Mouse (Mus musculus) myocyte (in vitro differentiated cells): Measurements from ENCODE around the gene Mboat1.

Experiments
- CEBPB ChIP-seq: IDR thresholded peaks from 2 replicates; pipeline ENCODE4 v1.6.1; 2011; ENCODE audit warnings: mild to moderate bottlenecking, moderate library complexity; ENCODE audit not compliant: poor library complexity, insufficient read depth, severe bottlenecking
- E2F4 ChIP-seq: IDR thresholded peaks from one replicate; pipeline ENCODE4 v1.6.1; 2011; ENCODE audit warnings: mild to moderate bottlenecking, control low read depth, moderate library complexity; ENCODE audit not compliant: insufficient read depth
- MAX ChIP-seq: IDR thresholded peaks from one replicate; pipeline ENCODE4 v1.6.1; 2011; ENCODE audit warnings: low read depth, mild to moderate bottlenecking, control low read depth
- MYOD1 ChIP-seq, 3 experiments: IDR thresholded peaks; one replicate each; pipeline ENCODE4 v1.6.1; 2011; ENCODE audit warnings: control low read depth in 2 of 3, low read depth in 2 of 3, mild to moderate bottlenecking in 2 of 3, moderate library complexity in 1 of 3; ENCODE audit not compliant: insufficient read length in 2 of 3, control insufficient read depth in 1 of 3
- POLR2A ChIP-seq: IDR thresholded peaks from one replicate; pipeline ENCODE4 v1.6.1; 2011; ENCODE audit warnings: low read depth, mild to moderate bottlenecking, control low read depth, moderate library complexity; ENCODE audit not compliant: insufficient read length
- POLR2AphosphoS2 ChIP-seq: IDR thresholded peaks from one replicate; pipeline ENCODE4 v1.6.1; 2011; ENCODE audit warnings: low read depth, control low read depth; ENCODE audit not compliant: insufficient read length
- TCF12 ChIP-seq: IDR thresholded peaks from one replicate; pipeline ENCODE4 v1.6.1; 2011; ENCODE audit warnings: mild to moderate bottlenecking, control low read depth; ENCODE audit not compliant: poor library complexity, insufficient read depth, severe bottlenecking
- TCF3 ChIP-seq: IDR thresholded peaks from one replicate; pipeline ENCODE4 v1.6.1; 2011; ENCODE audit warnings: low read depth, control low read depth; ENCODE audit not compliant: insufficient read length
- USF1 ChIP-seq: IDR thresholded peaks from one replicate; pipeline ENCODE4 v1.6.1; 2011; ENCODE audit warnings: low read depth, mild to moderate bottlenecking, control low read depth, moderate library complexity

DNA sequence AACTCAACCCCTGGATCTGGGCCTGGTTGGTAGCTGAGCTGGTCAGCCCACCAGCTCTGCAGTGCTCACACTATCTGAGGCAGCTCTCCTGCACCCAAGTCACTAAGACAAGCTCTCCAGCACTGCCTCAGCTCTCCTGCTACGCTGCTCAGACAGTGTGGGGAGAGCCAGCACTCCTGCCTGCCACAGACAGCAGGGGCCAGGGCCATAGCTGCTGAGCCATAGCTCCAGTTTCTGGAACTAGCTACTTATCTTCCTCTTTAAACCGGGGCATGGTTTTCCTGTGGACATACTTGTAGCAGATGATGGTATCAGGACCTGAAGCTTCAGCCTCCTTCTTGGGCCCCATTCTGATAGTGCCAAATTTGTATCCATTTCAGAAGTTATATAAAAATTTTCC is 127.4 kb downstream of the Mboat1 start:
- TF ChIP-seq POLR2A (no peak), TCF3 (no peak), TCF12 (no peak), E2F4 (no peak), POLR2AphosphoS2 (no peak), USF1 (no peak), MYOD1 (IDR thresholded peaks at IDR 0.05; ENCODE audit: control insufficient read depth in 1 of 3, insufficient read length in 2 of 3, low read depth in 2 of 3) (no peak), CEBPB (no peak), MAX (no peak)
